Mouse (Mus musculus) hindbrain, embryonic 16.5 days (tissue): Measurements from ENCODE around the gene Mdga2. TPM values are rescaled to one million over a fixed set of nuclear protein-coding genes. Genes with fewer than 3 reads are reported as not detected.
A peak's percentile ranks its signal among the peaks of the same experiment; 100 is the strongest.

ENCODE experiments used
- ATAC-seq: fragments of 200-750 bp; cut with Nextera tagmentation; 2 replicates; pipeline ENCODE4 v1.8.0; 2017; ENCODE audit warnings: moderate TSS enrichment, moderate library complexity
- H3K27ac ChIP-seq: fragments of 300-500 bp; sonication (generic); 2 replicates; pipeline ENCODE4 v1.5.1; 2014; ENCODE audit warnings: low read depth, mild to moderate bottlenecking, control low read depth, low read length, moderate library complexity
- H3K27me3 ChIP-seq: fragments of 300-500 bp; sonication (generic); replicated peaks from 2 replicates; pipeline ENCODE4 v1.6.1; 2014; ENCODE audit warnings: low read length; ENCODE audit not compliant: control insufficient read depth, insufficient read depth
- H3K36me3 ChIP-seq: fragments of 300-500 bp; sonication (generic); 2 replicates; pipeline ENCODE4 v1.6.1; 2014; ENCODE audit warnings: mild to moderate bottlenecking, low read length, moderate library complexity, mixed read lengths; ENCODE audit not compliant: control insufficient read depth, insufficient read depth
- H3K4me1 ChIP-seq: fragments of 300-500 bp; sonication (generic); 2 replicates; pipeline ENCODE4 v1.6.1; 2014; ENCODE audit warnings: low read depth, low read length; ENCODE audit not compliant: control insufficient read depth, insufficient read depth
- H3K4me2 ChIP-seq: fragments of 300-500 bp; sonication (generic); 2 replicates; pipeline ENCODE4 v1.6.1; 2014; ENCODE audit warnings: mild to moderate bottlenecking, low read length, control low read depth, moderate library complexity
- H3K4me3 ChIP-seq: fragments of 300-500 bp; sonication (generic); 2 replicates; pipeline ENCODE4 v1.5.1; 2014; ENCODE audit warnings: mild to moderate bottlenecking, low read length, control low read depth, moderate library complexity
- H3K9ac ChIP-seq: fragments of 300-500 bp; sonication (generic); 2 replicates; pipeline ENCODE4 v1.6.1; 2014; ENCODE audit warnings: low read depth, mild to moderate bottlenecking, control low read depth, low read length, moderate library complexity
- H3K9me3 ChIP-seq: fragments of 300-500 bp; sonication (generic); 2 replicates; pipeline ENCODE4 v1.6.1; 2014; ENCODE audit warnings: mild to moderate bottlenecking, low read length, moderate library complexity; ENCODE audit not compliant: control insufficient read depth
- WGBS: fragments of 180-500 bp; shearing (Covaris S2); extraction: QIAGEN DNeasy Blood & Tissue Kit; methylation state at CpG from one replicate; pipeline ENCODE4 v1.1.7; 2014; 5-methylcytosine and 5-hydroxymethylcytosine counted together
- polyA plus RNA-seq: library from polyadenylated mRNA; unstranded; fragments of >200 nt; fragmentation: Nextera tagmentation; extraction: Ambion mirVana; gene quantifications from 2 replicates; pipeline ENCODE4 v1.2.1, GENCODE M21; 2015

The Mdga2 gene
- polyA plus RNA-seq, 1 experiment from 2014 or later: 41.4 TPM

DNA sequence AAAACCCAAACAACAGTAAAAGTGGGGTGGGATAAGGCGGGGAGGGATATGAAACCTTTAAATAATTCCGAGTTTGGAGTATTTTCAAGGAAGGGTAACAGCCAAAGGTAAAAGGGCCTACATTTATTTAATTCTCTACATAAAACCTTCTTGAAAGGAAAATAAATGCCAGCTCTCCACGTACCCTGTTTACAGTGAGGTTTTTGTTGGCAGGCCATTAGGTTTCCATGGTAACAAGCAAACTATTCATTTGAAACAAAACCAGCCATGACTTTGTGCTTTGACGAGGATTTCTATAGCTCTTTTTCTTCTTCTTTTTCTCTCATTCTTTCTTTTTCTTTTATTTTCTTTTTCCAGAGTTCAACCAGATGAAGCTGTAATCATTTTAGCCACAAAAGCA, 751.5 kb downstream of the Mdga2 start:
- Histone ChIP-seq H3K4me3 (no peak overlapping the region), H3K27me3 (no peaks in the 10 kb centered on the region), H3K36me3 (no peaks in the 10 kb centered on the region), H3K4me1 (no peaks in the 10 kb centered on the region), H3K27ac (no peak overlapping the region), H3K9me3 (no peaks in the 10 kb centered on the region), H3K9ac (no peak overlapping the region), H3K4me2 (no peak overlapping the region)
- peak; percentile 84 for ATAC-seq
- WGBS: 23% methylated on average over 4 of the region's 4 CpGs

DNA sequence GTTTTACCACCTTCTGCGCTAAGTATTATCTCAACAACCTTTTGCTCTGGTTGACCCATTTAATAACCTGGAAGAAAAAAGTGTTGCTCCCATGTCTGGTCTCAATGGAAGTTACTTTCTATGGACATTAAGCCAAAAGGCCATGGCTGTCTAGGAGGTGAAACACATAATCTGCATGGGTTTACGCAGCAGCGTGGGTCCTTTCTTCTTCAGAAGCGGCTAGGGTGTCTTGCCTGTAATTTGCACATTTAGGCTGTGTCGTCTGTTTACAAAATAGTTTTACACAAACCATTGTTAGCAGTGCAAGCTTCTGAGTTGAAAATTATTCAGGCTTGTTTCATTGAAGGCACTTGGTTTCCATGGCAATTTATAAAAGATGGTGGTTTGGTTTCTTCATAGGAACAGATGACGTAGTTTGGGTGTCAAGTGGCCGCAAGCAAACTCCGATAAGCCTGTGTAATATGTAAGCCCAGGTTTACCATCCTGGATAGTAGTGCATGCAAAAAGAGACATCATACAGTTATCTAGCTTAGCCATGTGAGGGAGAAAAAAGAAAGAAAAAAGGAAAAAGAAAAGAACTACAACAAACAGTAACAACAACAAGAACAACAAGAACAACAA, 752.0 kb downstream of the Mdga2 start:
- no peaks in the 10 kb centered on the region for H3K27me3 ChIP-seq
- no peak overlapping the region for H3K9ac ChIP-seq
- no peaks in the 10 kb centered on the region for H3K36me3 ChIP-seq
- H3K9me3 ChIP-seq: no peaks in the 10 kb centered on the region
- no peaks in the 10 kb centered on the region for H3K4me1 ChIP-seq
- ATAC-seq: peak; percentile 72
- no peak overlapping the region for H3K4me3 ChIP-seq
- peak overlapping the region; percentile 21; the same call in 1 of the 2 replicates for H3K27ac ChIP-seq
- H3K4me2 ChIP-seq: peak overlapping the region; percentile 16
- 48% methylated on average over 8 of the region's 8 CpGs for WGBS

DNA sequence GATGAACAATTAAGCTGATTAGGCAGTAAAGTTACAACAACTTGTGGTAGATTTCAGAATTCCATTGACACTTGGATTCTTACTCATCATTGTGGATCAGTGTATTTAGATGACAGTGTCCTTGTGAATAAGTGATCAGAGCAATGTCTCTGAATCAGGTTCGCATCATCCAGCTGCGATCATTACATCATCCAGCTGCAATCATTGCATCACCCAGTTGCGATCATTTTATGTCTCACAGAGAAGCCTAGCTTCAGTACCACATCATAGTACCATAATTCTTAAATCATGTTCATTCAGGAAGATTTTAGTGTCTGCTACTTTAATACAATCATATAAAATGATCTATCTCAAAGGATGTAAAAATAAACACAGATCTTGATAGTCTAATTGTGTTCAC, 756.8 kb downstream of the Mdga2 start:
- H3K36me3 ChIP-seq: no peaks in the 10 kb centered on the region
- no peaks in the 10 kb centered on the region for H3K4me1 ChIP-seq
- no peaks in the 10 kb centered on the region for H3K9me3 ChIP-seq
- no peak for ATAC-seq
- H3K4me3 ChIP-seq: no peak overlapping the region
- no peak overlapping the region for H3K4me2 ChIP-seq
- H3K27ac ChIP-seq: no peak overlapping the region
- H3K27me3 ChIP-seq: no peaks in the 10 kb centered on the region
- 98% methylated on average over 3 of the region's 3 CpGs for WGBS
- H3K9ac ChIP-seq: no peak overlapping the region

DNA sequence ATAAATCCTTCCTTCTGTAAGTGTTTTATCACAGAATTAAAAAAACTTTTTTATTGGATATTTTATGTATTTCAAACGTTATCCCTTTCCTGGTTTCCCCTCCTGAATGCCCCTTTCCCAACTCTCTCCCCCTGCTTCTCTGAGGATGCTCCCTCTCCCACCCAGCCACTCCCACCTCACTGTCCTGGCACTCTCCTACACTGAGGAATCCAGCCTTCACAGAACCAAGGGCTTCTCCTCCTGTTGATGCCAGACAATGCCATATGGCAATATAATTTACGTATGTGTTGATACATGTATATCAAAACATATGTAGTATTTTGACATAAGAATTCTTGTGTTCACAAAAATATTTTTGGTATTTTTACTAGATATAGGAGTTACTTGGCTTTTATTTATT, 779.0 kb downstream of the Mdga2 start:
- WGBS: 75% methylated on average over 2 of the region's 2 CpGs
- Histone ChIP-seq H3K9me3 (no peaks in the 10 kb centered on the region), H3K9ac (no peak overlapping the region), H3K27ac (no peak overlapping the region), H3K27me3 (no peaks in the 10 kb centered on the region), H3K4me1 (no peaks in the 10 kb centered on the region), H3K36me3 (no peaks in the 10 kb centered on the region), H3K4me2 (no peak overlapping the region), H3K4me3 (no peak overlapping the region)
- no peak for ATAC-seq
